Mouse (Mus musculus): ENCODE measurements around the gene Shroom3.
"Not testable (repeated sequence)": the region's sequence is repeated elsewhere in the genome, so short reads cannot be mapped to it uniquely, and the experiment has no call there.

Shroom3 gene

DNA sequence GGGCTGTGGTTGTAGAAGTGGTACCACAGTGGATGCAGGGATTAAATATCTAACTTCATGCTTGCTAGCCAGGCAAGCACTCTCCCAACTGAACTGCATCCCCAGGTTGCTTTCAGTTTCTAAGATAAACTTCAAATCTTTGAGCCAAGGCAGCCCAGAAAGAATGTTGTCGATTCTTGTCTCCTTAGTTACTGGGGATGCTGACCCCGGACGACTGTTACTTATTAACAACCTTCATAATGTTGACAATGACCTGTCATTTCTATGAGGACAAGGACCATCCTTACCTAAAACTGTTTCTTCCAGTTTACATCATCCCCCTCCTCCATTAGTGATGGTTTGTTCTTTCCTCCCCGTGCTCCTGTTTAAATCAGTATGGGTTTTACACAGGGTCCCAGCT lies 210.0 kb downstream of the Shroom3 start:
- no peak for DNase-seq (ENCODE audit: low read depth, low spot score)

DNA sequence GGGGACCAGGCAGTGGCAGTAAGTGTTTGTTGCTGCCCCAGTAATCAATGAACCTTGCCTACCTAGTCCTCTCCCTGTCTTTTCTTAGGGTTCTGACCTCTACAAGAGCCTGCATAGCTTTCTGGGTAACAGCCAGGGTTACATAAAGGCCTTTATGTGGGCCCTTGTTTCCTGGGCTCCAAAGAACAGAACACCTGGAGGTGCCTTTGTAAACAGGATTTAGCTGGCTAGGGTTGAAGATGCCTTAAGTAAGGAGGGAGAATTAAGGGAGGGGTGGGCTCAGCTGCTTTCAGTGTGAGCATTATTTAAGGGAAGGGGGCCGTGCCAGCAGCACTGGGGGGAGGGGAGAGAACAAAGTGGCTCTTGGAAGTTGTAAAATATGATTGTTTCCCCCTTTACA lies 210.5 kb downstream of the Shroom3 start:
- no peak for DNase-seq (ENCODE audit: low read depth, low spot score)

DNA sequence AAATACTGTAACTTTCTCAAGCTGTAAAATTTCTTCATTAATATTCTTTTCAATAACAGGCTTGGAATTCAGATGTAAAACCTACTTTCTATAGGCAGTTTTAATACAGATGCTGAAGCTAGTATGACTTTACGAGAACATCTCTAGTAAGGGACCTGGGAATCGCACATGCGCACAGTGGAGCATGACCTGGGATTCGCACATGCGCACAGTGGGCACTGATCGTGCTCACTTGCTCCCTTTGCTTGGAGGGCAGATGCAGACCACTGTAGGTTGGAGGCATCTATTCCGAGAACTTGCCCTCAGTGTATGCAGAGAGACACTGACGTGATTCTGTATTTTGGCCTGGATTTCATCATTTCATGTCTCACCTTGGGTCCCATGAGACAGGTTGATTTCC lies 212.6 kb downstream of the Shroom3 start:
- DNase-seq (ENCODE audit: low read depth, low spot score): no peak

DNA sequence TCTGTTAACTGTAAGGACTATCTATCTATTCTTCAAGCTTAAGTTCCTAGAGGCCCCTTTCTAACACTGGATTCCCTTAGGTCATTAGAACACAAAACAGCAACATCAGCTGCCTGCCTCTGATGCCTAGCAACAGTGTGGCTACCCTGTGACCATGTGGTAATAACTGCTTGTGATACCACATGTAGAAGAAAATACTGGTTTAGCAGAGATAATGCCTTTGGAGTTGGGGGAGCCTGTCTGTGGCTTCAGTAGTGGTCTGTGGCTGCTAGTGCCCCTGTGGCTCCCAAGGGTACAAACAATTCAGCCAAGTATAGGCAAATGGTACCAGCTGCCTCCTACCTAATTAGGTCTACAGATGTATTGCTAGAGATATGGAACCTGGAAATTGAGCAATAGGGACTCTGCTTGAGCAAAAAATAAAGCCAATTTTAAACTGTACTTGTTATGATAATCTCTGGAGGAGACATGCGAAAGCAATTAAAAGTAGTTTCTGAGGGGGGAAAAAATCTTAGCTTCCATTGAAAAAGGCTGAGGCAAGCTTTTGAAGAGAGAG lies 213.6 kb downstream of the Shroom3 start:
- no peak for DNase-seq (ENCODE audit: low read depth, low spot score)

- no peak for DNase-seq (ENCODE audit: low read depth, low spot score)
These were observed 214.8 kb downstream of the Shroom3 start for GRCm38 (mm10) chr5:92897766-92898745.

DNA sequence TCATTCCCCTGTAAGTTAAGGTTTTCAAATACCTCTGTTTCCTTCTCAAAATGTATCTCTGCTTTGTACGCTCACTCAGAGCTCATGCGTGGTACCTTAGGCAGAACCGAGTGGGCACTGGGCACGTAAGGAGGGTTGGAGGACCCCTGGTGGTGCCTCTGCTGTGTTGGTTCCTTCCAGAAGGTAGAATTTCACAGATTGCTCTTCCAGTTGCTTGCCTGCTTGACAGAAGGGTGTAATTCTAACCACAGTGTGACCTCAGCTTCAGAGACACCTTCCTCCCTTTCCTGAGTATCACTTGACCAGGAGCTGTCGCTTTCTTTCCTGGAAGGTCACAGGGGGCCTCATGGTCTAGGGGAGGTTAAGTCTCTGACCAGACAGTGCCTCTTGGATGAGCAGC lies 217.2 kb downstream of the Shroom3 start:
- no peak for DNase-seq (ENCODE audit: low read depth, low spot score)

DNA sequence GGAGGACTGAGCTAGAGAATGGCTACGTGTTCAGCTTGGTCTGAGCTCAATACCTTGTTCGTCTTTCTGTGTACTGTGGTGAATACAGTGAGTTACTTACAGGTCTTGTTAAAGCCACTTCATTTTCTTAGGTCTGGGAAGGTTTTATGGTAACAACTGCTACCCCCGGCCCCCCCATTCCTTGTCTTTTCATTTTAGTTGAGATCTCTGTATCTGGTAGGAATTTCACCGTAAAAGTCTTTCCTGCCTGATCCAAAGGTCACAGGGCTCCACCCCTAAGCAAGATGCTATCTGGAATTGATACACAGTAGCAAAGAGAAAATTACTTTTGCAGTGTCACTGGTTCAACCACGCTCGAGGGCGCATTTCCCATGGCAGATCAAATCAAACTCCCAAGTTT lies 218.6 kb downstream of the Shroom3 start:
- DNase-seq (ENCODE audit: low read depth, low spot score): no peak

- DNase-seq (ENCODE audit: low read depth, low spot score): no peak
These were observed 221.9 kb downstream of the Shroom3 start for GRCm38 (mm10) chr5:92905146-92905545.

GRCm38 (mm10) chr5:92905594-92906008 lies 222.4 kb downstream of the Shroom3 start:
- no peak for DNase-seq (ENCODE audit: low read depth, low spot score)

DNA sequence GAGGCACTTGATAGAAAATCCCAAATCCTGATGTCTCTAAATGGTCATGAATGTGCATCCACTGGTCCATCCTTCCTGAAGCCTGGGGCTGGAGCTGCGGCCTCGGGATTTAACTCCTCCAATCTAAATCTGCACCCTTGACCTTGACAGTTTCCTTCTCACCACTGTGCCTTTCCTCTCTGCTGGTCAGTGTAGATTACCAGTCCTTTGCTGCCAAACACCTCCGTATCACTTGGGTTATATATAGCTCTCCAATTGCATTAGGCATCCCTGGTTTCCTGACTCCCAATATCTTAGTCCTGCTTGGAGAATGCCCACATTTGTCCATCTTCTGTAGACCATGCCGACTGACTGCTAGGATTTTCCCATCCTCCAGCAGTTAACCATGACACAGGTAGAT lies 225.0 kb downstream of the Shroom3 start:
- DNase-seq (ENCODE audit: low read depth, low spot score): no peak

- DNase-seq (ENCODE audit: low read depth, low spot score): no peak
These were observed 227.6 kb downstream of the Shroom3 start for GRCm38 (mm10) chr5:92910838-92911237.

- DNase-seq (ENCODE audit: low read depth, low spot score): no peak
These were observed 232.2 kb downstream of the Shroom3 start for GRCm38 (mm10) chr5:92915421-92915820.

DNA sequence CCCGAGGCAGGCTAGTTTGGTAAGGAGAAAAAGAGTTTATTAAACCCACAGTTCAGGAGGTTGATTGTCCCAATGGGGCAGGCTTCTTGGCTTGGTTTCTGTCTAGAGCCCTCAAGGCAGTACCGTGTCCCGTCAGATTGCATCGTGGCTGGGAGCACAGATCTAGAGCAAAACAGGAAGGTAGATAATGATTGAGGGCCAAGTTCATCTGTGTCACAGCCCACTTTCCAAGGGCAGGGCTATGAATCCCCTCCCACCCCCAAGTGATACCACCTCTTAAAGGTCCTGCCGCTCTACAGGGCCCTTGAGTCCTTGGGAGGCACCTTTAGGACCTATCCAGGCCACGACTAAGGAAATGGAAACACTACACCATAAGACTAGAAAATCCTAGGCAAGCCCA lies 234.5 kb downstream of the Shroom3 start:
- no peak for DNase-seq (ENCODE audit: low read depth, low spot score)

- DNase-seq (ENCODE audit: low read depth, low spot score): no peak
These were observed 234.9 kb downstream of the Shroom3 start for GRCm38 (mm10) chr5:92918170-92918569.

- DNase-seq (ENCODE audit: low read depth, low spot score): no peak
These were observed 235.6 kb downstream of the Shroom3 start for GRCm38 (mm10) chr5:92918866-92919265.

- no peak for DNase-seq (ENCODE audit: low read depth, low spot score)
These were observed 236.2 kb downstream of the Shroom3 start for GRCm38 (mm10) chr5:92919390-92919789.

- DNase-seq (ENCODE audit: low read depth, low spot score): no peak
These were observed 237.7 kb downstream of the Shroom3 start for GRCm38 (mm10) chr5:92920984-92921383.

DNA sequence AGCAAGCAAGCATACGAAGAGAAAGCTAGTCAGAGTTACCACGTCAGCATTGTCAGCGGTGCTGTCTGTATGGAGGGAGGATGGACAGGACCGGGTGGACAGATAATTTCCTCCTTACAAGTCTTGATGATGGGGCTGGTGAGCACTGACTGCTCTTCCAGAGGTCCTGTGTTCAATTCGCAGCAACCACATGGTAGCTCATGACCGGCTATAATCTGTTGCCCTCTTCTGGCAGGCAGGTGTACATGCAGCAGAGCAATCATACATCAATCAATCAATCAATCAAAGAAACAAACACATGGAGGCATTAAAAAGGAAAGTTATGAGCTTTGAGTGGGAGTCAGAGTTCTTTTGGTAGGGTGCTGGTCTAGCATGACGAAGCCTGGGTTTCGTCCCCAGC lies 238.5 kb downstream of the Shroom3 start:
- DNase-seq (ENCODE audit: low read depth, low spot score): no peak

DNA sequence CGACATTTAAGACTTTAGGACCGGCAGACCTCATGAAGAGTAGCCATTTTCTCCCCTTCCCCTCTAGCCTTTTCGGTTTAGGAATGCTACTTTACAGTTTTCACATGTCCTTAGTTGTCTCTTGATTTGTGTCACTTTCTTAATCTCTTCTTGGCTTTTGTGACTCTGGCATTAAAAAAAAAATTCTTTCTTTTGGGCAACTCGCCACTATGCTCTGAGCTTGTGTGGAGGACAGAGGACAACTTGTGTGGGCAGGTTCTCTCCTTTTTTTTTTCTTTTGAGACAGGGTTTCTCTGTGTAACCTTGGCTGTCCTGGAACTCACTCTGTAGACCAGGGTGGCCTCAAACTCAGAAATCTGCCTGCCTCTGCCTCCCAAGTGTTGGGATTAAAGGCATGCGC lies 239.7 kb downstream of the Shroom3 start:
- not testable (repeated sequence) for DNase-seq (ENCODE audit: low read depth, low spot score)

- DNase-seq (ENCODE audit: low read depth, low spot score): no peak
These were observed 241.7 kb downstream of the Shroom3 start for GRCm38 (mm10) chr5:92924851-92925477.

- no peak for DNase-seq (ENCODE audit: low read depth, low spot score)
These were observed 244.4 kb downstream of the Shroom3 start for GRCm38 (mm10) chr5:92927667-92928066.

DNA sequence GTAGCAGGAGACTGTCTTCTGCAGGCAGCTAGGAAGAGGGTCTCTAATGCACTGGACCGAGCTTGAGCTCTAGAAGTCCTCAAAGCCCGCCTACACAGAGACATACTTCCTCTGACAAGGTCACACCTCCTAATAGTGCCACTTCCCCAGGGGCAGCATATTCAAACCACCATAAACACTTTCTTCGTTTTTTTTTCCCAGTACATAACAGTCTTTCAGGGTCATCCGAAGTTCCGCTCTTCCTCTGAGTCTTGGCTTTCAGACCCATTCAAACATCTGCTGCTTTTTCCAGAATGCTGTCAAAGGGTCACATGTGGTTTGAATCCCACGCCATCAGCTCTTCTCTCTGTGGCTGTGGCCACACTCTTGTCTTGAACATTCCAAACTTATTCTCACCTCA lies 247.3 kb downstream of the Shroom3 start:
- DNase-seq (ENCODE audit: low read depth, low spot score): no peak

GRCm38 (mm10) chr5:92931298-92931697 lies 248.1 kb downstream of the Shroom3 start:
- DNase-seq (ENCODE audit: low read depth, low spot score): no peak

Measured in skeletal muscle tissue, adult 2 months (tissue).